ENCODE assay signal across 8 mouse cellular contexts in genomic region chr10:79802331-79802971, GRCm38 (mm10). TPM values are rescaled to one million over a fixed set of nuclear protein-coding genes. Genes with fewer than 3 reads are reported as not detected.
DNase-seq lines count a peak whose midpoint lies in the region; ATAC-seq and TF ChIP-seq lines count a peak whose summit lies in the region.

No protein-coding gene starts in this region.

- H3K4me2 ChIP-seq in forebrain, embryonic 13.5 days = peak overlapping the region; percentile 73
- peak overlapping the region; percentile 13; the same call in 1 of the 2 replicates for H3K4me2 ChIP-seq in midbrain, embryonic 11.5 days

- peak; percentile 54 for DNase-seq in R1 (ENCODE audit: low read depth, low spot score)
- DNase-seq in heart, postnatal 4 days = peak; percentile 52
- peak; percentile 57 to 61 for DNase-seq in left cerebral cortex, postnatal 36 days (ENCODE audit: low spot score in 2 of 2)
- DNase-seq in midbrain, embryonic 11.5 days (ENCODE audit: low spot score, missing footprints) = peak; percentile 89
- no peak for DNase-seq in layer of hippocampus, postnatal 36 days

- H3K36me3 ChIP-seq in E14TG2a.4 (ENCODE audit: insufficient read depth, low read length) = peaks cover 2% of the 10 kb centered on the region
- peaks cover 27% of the 10 kb centered on the region for H3K36me3 ChIP-seq in forebrain, embryonic 13.5 days (ENCODE audit: poor library complexity, severe bottlenecking)
- no peaks in the 10 kb centered on the region for H3K36me3 ChIP-seq in midbrain, embryonic 11.5 days (ENCODE audit: control insufficient read depth, insufficient read depth, low read length)

- peak overlapping the region; percentile 95 for H3K27ac ChIP-seq in forebrain, embryonic 13.5 days
- H3K27ac ChIP-seq in midbrain, embryonic 11.5 days (ENCODE audit: low read depth, low read length) = peak overlapping the region; percentile 55

- no peak for TF ChIP-seq CTCF in E14TG2a.4 (conservative IDR thresholded peaks at IDR 0.05; ENCODE audit: low read length)

- ATAC-seq in forebrain, embryonic 13.5 days = no peak
- ATAC-seq in midbrain, embryonic 11.5 days (ENCODE audit: low FRiP score) = no peak
- ATAC-seq in erythroblast, adult 5-6 weeks (replicated peaks; ENCODE audit: low FRiP score, poor library complexity, severe bottlenecking) = no peak

- WGBS in forebrain, embryonic 13.5 days = 28% methylated on average over 11 of the region's 11 CpGs
- 29% methylated on average over 11 of the region's 11 CpGs for WGBS in midbrain, embryonic 11.5 days

- H3K9ac ChIP-seq in forebrain, embryonic 13.5 days = peak overlapping the region; percentile 35; the same call in 1 of the 2 replicates
- H3K9ac ChIP-seq in midbrain, embryonic 11.5 days (ENCODE audit: low read length) = peak overlapping the region; percentile 33; the same call in 1 of the 2 replicates

- peaks cover 4% of the 10 kb centered on the region; the same call in 1 of the 2 replicates for H3K27me3 ChIP-seq in E14TG2a.4 (ENCODE audit: insufficient read depth, low read length)
- no peaks in the 10 kb centered on the region for H3K27me3 ChIP-seq in forebrain, embryonic 13.5 days
- H3K27me3 ChIP-seq in midbrain, embryonic 11.5 days (ENCODE audit: control insufficient read depth, insufficient read depth, low read length) = no peaks in the 10 kb centered on the region

- peaks cover 92% of the 10 kb centered on the region for H3K4me1 ChIP-seq in E14TG2a.4 (replicated peaks; ENCODE audit: low read depth, low read length)
- H3K4me1 ChIP-seq in forebrain, embryonic 13.5 days = peaks cover 78% of the 10 kb centered on the region
- peaks cover 36% of the 10 kb centered on the region for H3K4me1 ChIP-seq in midbrain, embryonic 11.5 days (ENCODE audit: control insufficient read depth, insufficient read depth, low read length)

- peak overlapping the region; percentile 43 for H3K4me3 ChIP-seq in E14TG2a.4 (replicated peaks; ENCODE audit: low read length)
- H3K4me3 ChIP-seq in forebrain, embryonic 13.5 days = no peak overlapping the region
- no peak overlapping the region for H3K4me3 ChIP-seq in midbrain, embryonic 11.5 days (ENCODE audit: low read depth, low read length)

- no peaks in the 10 kb centered on the region for H3K9me3 ChIP-seq in E14TG2a.4 (ENCODE audit: low read length)
- no peaks in the 10 kb centered on the region for H3K9me3 ChIP-seq in forebrain, embryonic 13.5 days (replicated peaks)
- H3K9me3 ChIP-seq in midbrain, embryonic 11.5 days (ENCODE audit: control insufficient read depth, low read length) = no peaks in the 10 kb centered on the region

- intact Hi-C loops in left cerebral cortex, postnatal 36 days (cut with DNase I) = no loop called here

RNA-seq across cellular contexts. Expression of gene Palm, which starts 9.1 kb away (rescaled TPM):
- polyA plus RNA-seq in forebrain, embryonic 13.5 days (2015; fragmentation: Nextera tagmentation; extraction: Ambion mirVana) = 214 and 234 TPM in 2 replicates
- 10 to 100 TPM; 78.5 to 88.6 TPM for total RNA-seq in heart, postnatal 4 days (2021)
- total RNA-seq in left cerebral cortex, postnatal 36 days (2021) = 100 to 1,000 TPM; 321 to 357 TPM
- 109 and 129 TPM in 2 replicates for polyA plus RNA-seq in midbrain, embryonic 11.5 days (2014; fragmentation: Nextera tagmentation; extraction: Ambion mirVana)
- total RNA-seq in erythroblast, adult 5-6 weeks (2015; ENCODE audit: low replicate concordance) = 9.4 and 12.5 TPM in 2 replicates
- total RNA-seq in erythroblast, adult 5-6 weeks (2017; ENCODE audit: low replicate concordance) = 4.5 and 10.0 TPM in 2 replicates
- 100 to 1,000 TPM; 262 to 290 TPM for total RNA-seq in layer of hippocampus, postnatal 36 days (2021)

RNA-seq across cellular contexts. Expression of gene Prss57, which starts 11.7 kb away (rescaled TPM):
- 0.09 and 0.13 TPM in 2 replicates for polyA plus RNA-seq in forebrain, embryonic 13.5 days (2015; fragmentation: Nextera tagmentation; extraction: Ambion mirVana)
- not detected for total RNA-seq in heart, postnatal 4 days (2021)
- total RNA-seq in left cerebral cortex, postnatal 36 days (2021) = under 1 TPM; 0.74 to 0.79 TPM
- polyA plus RNA-seq in midbrain, embryonic 11.5 days (2014; fragmentation: Nextera tagmentation; extraction: Ambion mirVana) = 0.10 and 0.40 TPM in 2 replicates
- 30.5 and 45.0 TPM in 2 replicates for total RNA-seq in erythroblast, adult 5-6 weeks (2015; ENCODE audit: low replicate concordance)
- 6.8 and 14.3 TPM in 2 replicates for total RNA-seq in erythroblast, adult 5-6 weeks (2017; ENCODE audit: low replicate concordance)
- total RNA-seq in layer of hippocampus, postnatal 36 days (2021) = under 1 TPM; 0.47 to 0.73 TPM

RNA-seq across cellular contexts. Expression of gene Misp, which starts 18.3 kb away (rescaled TPM):
- 0.71 and 1.1 TPM in 2 replicates for polyA plus RNA-seq in forebrain, embryonic 13.5 days (2015; fragmentation: Nextera tagmentation; extraction: Ambion mirVana)
- under 1 TPM; 0.14 to 0.45 TPM for total RNA-seq in heart, postnatal 4 days (2021)
- 1 to 10 TPM in 1 of 2 experiments, not detected in 1; 1.7 TPM for total RNA-seq in left cerebral cortex, postnatal 36 days (2021)
- 0.41 TPM in 1 of 2 replicates, not detected in the other for polyA plus RNA-seq in midbrain, embryonic 11.5 days (2014; fragmentation: Nextera tagmentation; extraction: Ambion mirVana)
- total RNA-seq in erythroblast, adult 5-6 weeks (2015; ENCODE audit: low replicate concordance) = not detected in 2 replicates
- not detected in 2 replicates for total RNA-seq in erythroblast, adult 5-6 weeks (2017; ENCODE audit: low replicate concordance)
- 1 to 10 TPM in 1 of 2 experiments, under 1 TPM in 1; 0.82 to 1.4 TPM for total RNA-seq in layer of hippocampus, postnatal 36 days (2021)

RNA-seq across cellular contexts. Expression of gene Fstl3, which starts 25.4 kb away (rescaled TPM):
- polyA plus RNA-seq in forebrain, embryonic 13.5 days (2015; fragmentation: Nextera tagmentation; extraction: Ambion mirVana) = 0.40 and 0.62 TPM in 2 replicates
- 10 to 100 TPM; 10.3 TPM for total RNA-seq in heart, postnatal 4 days (2021)
- 1 to 10 TPM; 2.8 to 3.6 TPM for total RNA-seq in left cerebral cortex, postnatal 36 days (2021)
- polyA plus RNA-seq in midbrain, embryonic 11.5 days (2014; fragmentation: Nextera tagmentation; extraction: Ambion mirVana) = 0.60 and 1.2 TPM in 2 replicates
- 1.7 and 5.8 TPM in 2 replicates for total RNA-seq in erythroblast, adult 5-6 weeks (2015; ENCODE audit: low replicate concordance)
- total RNA-seq in erythroblast, adult 5-6 weeks (2017; ENCODE audit: low replicate concordance) = not detected in 2 replicates
- 1 to 10 TPM; 1.3 to 1.8 TPM for total RNA-seq in layer of hippocampus, postnatal 36 days (2021)

RNA-seq across cellular contexts. Expression of gene Rnf126, which starts 35.7 kb away (rescaled TPM):
- polyA plus RNA-seq in forebrain, embryonic 13.5 days (2015; fragmentation: Nextera tagmentation; extraction: Ambion mirVana) = 70.9 and 74.8 TPM in 2 replicates
- total RNA-seq in heart, postnatal 4 days (2021) = 10 to 100 TPM; 40.3 to 45.9 TPM
- 100 to 1,000 TPM in 1 of 2 experiments, 10 to 100 TPM in 1; 92.7 to 104 TPM for total RNA-seq in left cerebral cortex, postnatal 36 days (2021)
- polyA plus RNA-seq in midbrain, embryonic 11.5 days (2014; fragmentation: Nextera tagmentation; extraction: Ambion mirVana) = 69.9 and 81.9 TPM in 2 replicates
- 11.3 and 12.1 TPM in 2 replicates for total RNA-seq in erythroblast, adult 5-6 weeks (2015; ENCODE audit: low replicate concordance)
- total RNA-seq in erythroblast, adult 5-6 weeks (2017; ENCODE audit: low replicate concordance) = 2.6 and 10.7 TPM in 2 replicates
- total RNA-seq in layer of hippocampus, postnatal 36 days (2021) = 10 to 100 TPM; 81.4 to 82.9 TPM

Comparison
In these comparisons a context has a peak if more than half of its experiments do, and no peak if none do; other contexts are left out.
1. DNase-seq: peak in R1 (single experiment), heart, postnatal 4 days (single experiment), left cerebral cortex, postnatal 36 days (2 of 2) and midbrain, embryonic 11.5 days (single experiment); none in layer of hippocampus, postnatal 36 days (0 of 2).
2. RNA of gene Palm, which starts 9.1 kb away (total RNA-seq): 321 to 357 TPM in left cerebral cortex, postnatal 36 days, 262 to 290 TPM in layer of hippocampus, postnatal 36 days and 78.5 to 88.6 TPM in heart, postnatal 4 days; 4.5 to 12.5 TPM in erythroblast, adult 5-6 weeks; every median in the first group is over 4 times any median in the second.
3. RNA of gene Prss57, which starts 11.7 kb away (total RNA-seq): 6.8 to 45.0 TPM in erythroblast, adult 5-6 weeks; 0.74 to 0.79 TPM in left cerebral cortex, postnatal 36 days, 0.47 to 0.73 TPM in layer of hippocampus, postnatal 36 days and not detected in heart, postnatal 4 days; every median in the first group is over 4 times any median in the second.